Mouse (Mus musculus) layer of hippocampus, adult 18-20 months (tissue): Measurements from ENCODE around the gene Dis3l2. TPM values are rescaled to one million over a fixed set of nuclear protein-coding genes. Genes with fewer than 3 reads are reported as not detected.
A peak's percentile ranks its signal among the peaks of the same experiment; 100 is the strongest.

ENCODE experiments used
- DNase-seq, 2 experiments: peaks; one replicate each; pipeline ENCODE4 v3.0.0; 2022; ENCODE audit warnings: low spot score in 2 of 2
- total RNA-seq, 2 experiments: library from RNA; stranded (reverse); gene quantifications; 2 replicates each; pipeline ENCODE4 v1.2.3; 2021

Gene Dis3l2
- total RNA-seq, 2 experiments from 2014 or later: 24.3 to 25.9 TPM

DNA sequence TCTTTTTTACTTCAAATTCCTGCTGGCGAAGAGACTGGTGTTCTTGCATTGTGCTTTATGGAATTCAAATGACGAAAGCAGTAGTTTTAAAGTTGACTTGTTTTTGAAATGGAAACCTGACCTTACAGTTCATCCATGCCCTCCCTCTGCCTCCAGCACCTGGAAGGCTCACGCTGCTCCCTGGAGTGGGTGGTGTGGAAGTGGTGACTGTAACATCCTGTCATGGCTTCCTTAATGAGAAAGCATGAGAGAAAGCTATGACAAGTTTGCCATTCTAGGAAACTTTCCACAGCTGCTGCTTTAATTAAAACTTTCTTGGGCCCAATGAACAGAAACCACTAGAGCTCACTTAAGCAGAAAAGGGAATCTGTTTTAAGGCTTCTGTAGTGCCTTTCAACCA is 210.3 kb downstream of the Dis3l2 start:
- no peak for DNase-seq

DNA sequence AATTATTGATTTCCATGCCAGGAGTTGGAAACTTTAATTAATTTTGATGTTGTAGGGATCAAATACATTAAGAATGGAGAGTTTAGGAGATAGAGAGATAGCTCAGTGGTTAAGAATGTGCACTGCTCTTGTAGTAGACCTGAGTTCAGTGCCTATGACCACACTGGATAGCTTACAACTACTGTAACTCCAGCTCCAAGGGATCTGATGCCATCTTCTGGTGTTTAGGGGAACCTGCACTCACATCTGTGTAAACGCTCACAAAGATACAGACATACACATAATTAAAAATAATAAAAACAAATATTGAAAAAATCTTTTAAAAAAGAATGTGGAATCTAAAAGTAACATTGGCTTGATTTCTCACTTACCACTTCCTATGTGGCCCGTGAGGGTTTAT is 211.1 kb downstream of the Dis3l2 start:
- no peak for DNase-seq

DNA sequence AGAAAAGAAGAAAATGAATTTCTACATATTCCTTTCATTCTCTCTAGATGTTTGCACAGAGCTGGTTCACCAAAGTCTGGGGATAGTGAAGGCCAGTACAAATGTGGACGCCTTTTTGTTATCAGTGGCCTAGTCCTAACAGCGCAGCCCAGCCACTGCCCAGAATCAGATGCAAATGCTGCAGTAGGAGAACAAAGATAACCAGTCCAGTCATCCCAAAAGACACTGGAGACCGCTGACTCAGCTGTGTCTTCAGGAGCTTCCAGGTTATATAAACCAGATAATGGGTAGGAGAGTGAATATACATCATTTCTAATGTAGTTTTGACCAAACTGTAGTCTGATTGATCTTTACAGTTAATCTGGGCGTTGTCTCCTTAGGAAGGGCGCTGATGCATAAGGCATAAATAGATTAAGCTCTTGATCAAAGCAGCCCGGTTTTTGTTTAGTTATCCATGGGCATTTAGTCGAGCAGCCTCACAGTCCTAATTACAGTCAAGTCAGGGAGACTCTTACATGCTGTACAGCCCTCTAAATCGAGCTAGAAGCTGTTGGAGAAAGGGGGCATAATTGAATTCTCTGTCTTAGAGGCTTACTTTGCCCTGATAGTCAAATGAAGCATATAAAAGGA is 212.9 kb downstream of the Dis3l2 start:
- DNase-seq: no peak

- no peak for DNase-seq
Measured at GRCm38 (mm10) chr1:86925776-86926175, 222.2 kb downstream of the Dis3l2 start.

GRCm38 (mm10) chr1:86931606-86932379 is 228.2 kb downstream of the Dis3l2 start:
- peak; percentile 42 to 88 for DNase-seq

GRCm38 (mm10) chr1:86932810-86933209 is 229.2 kb downstream of the Dis3l2 start:
- DNase-seq: no peak

DNA sequence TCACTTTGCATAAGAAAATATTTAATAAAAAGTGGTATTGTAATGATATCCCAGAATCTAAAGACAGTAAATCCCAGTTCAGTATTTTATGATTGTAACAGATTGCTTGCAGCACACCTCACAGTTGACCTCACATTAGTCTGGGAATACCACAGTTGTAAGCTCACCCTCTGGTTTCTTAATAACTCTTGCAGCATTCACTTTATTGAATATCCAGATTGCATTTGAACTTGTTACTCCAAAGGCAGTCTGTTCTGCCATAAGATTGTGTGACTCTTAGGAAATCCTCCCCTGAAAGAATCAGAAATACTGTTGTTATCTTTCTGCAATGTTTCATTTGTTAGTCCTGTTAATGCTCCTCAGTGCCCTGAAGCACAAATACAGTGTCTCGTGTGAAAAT is 230.0 kb downstream of the Dis3l2 start:
- no peak for DNase-seq

DNA sequence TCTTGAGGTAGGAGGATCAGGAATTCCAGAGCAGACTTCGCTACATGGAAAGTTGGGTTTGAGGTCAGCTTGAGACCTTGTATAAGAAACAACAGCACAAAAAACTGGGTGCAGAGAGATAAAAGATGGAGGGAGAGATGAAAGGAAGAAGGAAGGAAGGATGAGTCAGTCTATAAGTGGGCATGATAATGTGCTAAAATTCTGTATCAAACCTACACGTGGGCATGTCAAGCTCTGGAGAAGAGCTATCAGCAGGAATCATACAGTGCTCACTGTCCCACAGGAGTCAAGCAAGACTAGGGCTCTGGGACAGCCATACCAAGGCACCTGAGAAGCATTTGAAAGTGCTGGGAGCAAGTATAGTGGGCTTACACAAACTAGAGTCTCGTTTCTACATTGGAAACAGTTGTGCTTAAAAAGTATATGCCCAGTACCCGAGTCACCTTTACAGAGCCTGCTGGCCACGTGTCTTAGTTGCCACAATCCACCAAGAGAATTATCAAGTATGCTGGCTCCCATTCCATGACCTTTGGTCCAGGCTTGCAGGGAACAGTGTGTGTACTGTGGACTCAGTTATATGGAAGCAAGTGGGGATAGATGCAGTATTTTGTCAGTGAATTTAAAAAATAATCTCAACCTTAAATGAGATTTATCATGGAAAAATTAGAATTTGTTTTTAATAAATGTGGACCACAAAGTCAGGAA is 248.0 kb downstream of the Dis3l2 start:
- no peak for DNase-seq

DNA sequence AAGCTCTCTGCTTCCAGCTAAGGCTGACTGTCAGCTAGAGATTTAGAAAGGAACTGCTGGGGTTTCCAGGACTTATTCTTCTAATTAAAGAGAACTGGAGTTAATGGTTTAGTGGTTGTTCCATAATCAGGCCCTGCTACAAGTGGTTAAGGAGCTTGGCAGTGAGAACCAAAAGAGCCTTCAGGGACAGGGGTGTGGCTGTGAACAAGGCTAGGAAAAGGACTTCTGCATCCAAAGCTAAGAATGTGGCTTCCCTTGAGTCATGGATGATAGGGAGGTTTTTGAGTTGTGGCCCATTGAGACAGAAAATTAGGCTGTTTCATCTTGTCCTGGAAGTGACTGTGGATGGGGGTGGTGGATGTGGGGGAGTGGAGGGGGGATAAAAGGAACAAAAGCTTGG is 252.2 kb downstream of the Dis3l2 start:
- no peak for DNase-seq

- no peak for DNase-seq
Measured at GRCm38 (mm10) chr1:86968261-86968964, 264.8 kb downstream of the Dis3l2 start.

- DNase-seq: no peak
Measured at GRCm38 (mm10) chr1:86969173-86969725, 265.6 kb downstream of the Dis3l2 start.

GRCm38 (mm10) chr1:86972693-86973092 is 269.1 kb downstream of the Dis3l2 start:
- DNase-seq: no peak

DNA sequence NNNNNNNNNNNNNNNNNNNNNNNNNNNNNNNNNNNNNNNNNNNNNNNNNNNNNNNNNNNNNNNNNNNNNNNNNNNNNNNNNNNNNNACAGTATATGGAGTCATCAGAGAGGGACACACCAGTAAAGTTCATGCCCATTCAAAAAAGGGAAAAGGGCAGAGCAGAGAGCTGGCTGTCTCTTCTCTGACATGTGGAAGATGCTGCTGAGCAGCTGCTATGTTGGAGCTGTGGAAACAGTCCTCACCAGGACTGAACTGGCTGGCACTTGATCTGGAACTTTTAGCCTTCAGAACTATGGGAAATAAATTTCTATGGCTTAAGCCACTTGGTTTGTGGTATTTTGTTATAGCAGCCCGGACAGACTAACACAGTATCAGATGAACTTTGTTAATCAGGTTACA is 273.4 kb downstream of the Dis3l2 start:
- DNase-seq: no peak

GRCm38 (mm10) chr1:86986372-86986771 is 282.8 kb downstream of the Dis3l2 start:
- peak in 1 of 2 experiments; percentile 65 for DNase-seq

DNA sequence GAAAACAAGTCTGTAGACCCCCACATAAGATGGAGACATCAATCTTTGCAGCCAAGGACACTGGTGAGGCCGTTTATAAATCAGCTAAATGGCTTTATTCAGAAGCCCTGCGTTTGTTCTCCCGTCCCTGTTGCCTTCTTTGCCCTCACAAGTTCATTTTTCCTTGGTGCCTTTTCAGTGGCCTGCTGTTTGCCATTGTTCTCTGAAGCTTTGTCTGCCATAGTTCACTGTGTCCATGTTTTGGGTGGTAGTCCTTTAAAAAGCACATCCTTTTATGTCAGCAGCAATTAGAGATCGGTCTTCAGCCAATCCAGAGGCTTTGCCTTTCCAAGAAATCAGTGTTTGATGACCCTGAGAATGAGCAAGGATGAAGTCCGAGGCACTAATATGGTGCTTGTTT is 289.2 kb downstream of the Dis3l2 start:
- DNase-seq: no peak

- DNase-seq: no peak
Measured at GRCm38 (mm10) chr1:86994023-86994422, 290.4 kb downstream of the Dis3l2 start.

DNA sequence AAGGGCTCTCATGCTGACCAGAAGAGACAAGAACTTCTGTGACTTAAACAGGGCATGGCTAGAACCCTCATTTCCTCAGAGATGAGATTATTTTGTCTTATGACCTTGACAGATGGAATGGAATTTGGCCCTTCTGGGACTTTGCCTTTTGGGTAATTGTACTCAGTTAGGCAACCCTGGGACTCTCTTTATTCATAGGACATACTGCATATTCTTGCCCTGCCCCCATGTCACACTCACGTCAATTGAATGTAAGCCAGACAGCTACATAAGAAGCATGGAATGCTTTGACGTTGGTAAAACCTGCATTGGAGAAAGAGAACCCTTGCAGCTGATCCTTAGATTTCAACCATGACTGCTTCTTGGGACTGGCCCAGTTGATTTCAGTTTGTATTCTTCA is 294.4 kb downstream of the Dis3l2 start:
- no peak for DNase-seq

- no peak for DNase-seq
Measured at GRCm38 (mm10) chr1:87001365-87001764, 297.8 kb downstream of the Dis3l2 start.

DNA sequence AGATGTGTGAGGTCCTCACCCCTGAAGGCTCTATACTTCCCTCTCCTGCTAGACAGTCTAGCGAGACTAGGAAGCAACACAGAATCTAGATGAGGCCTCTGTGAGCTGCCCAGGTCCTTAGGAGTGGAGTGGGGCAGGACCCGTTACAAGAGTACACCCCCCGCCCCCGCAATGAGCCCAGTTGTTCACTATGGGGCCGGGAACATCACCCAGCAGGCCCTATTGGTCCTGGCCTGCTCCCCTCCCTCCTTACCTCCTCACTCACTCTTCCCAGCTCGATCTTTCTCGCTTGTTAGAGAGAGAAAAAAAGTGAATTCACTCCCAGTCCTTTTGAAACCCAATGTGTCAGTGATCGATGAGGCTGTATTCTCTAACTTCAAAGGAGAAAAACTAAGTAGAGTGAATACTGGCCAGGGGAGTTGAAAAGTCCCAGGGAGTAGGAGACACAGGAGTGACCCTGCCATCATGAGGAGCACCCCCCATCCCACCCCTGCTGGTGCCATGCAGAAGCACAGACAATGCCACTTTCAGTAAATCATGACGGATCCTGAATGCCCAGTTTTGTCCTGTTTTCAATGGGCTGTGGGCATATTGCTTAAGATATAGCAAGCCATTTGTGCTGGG is 299.0 kb downstream of the Dis3l2 start:
- no peak for DNase-seq

DNA sequence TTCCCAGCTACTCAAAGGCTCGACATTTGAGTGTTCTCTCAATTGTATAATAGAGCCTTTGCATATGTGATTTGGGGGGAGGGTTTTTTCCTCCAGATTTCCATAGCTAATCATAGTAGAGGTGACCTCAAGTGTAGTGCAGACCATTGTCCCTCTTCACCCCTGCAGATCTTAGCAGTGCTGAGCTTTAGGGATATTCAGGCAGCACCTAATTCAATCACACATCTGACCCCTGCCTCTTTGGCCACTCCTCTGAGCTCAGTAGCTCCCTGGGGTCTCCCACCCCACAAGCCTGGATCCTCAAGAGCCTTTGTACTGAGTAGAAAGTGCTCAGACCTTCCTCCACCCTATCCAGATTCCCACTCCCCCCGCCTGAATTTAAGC is 299.6 kb downstream of the Dis3l2 start:
- no peak for DNase-seq

GRCm38 (mm10) chr1:87006425-87006824 is 302.8 kb downstream of the Dis3l2 start:
- no peak for DNase-seq
